Mouse (Mus musculus): ENCODE data around the gene Psenen. TPM values are rescaled to one million over a fixed set of nuclear protein-coding genes. Genes with fewer than 3 reads are reported as not detected.

The Psenen gene
- polyA plus RNA-seq, 1 experiment from 2014 or later: 145 TPM

DNA sequence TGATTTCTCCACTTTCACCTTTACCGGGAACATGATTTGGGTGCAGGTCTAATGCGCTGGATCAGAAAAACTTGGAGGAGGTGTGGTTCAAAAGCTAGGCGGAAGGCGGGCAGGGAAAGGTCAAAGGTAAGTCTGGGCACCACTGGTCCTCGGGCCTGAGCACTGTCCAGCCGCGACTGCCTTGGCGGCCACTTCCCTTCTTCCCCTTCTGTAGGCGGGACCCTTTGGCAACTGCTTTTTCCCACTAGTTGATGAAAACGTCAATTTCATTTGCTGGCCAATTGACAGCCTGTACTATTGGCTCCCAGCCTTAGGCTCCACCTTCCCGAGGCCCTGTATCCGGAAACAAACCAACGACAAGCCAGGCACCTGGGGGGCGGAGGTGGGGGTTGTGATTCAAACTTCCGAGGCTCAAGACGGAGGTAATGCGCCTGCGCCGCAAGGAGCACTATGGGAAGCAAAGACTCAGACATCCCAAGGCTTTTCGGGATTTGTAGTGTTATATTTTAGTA, 3.9 kb downstream of the Psenen start, which contains the start of gene Lin37:
Lin37 (minus strand) TSS at position 396 of the 512 bp plus-strand sequence.
- H3K4me1 ChIP-seq: peaks cover 34% of the 10 kb centered on the region
- peak within 1 kb of the TSS; percentile 94 for H3K4me2 ChIP-seq
- peak; percentile 89 for ATAC-seq (ENCODE audit: low FRiP score)
- H3K27me3 ChIP-seq: no peaks in the 10 kb centered on the region
- H3K27ac ChIP-seq: peak within 1 kb of the TSS; percentile 67
- H3K9ac ChIP-seq: peak within 1 kb of the TSS; percentile 81
- peaks cover 35% of the 10 kb centered on the region for H3K36me3 ChIP-seq (replicated peaks)
- H3K9me3 ChIP-seq: no peaks in the 10 kb centered on the region
- H3K4me3 ChIP-seq (replicated peaks): peak within 1 kb of the TSS; percentile 62
- 0% methylated on average over 20 of the region's 20 CpGs for WGBS

DNA sequence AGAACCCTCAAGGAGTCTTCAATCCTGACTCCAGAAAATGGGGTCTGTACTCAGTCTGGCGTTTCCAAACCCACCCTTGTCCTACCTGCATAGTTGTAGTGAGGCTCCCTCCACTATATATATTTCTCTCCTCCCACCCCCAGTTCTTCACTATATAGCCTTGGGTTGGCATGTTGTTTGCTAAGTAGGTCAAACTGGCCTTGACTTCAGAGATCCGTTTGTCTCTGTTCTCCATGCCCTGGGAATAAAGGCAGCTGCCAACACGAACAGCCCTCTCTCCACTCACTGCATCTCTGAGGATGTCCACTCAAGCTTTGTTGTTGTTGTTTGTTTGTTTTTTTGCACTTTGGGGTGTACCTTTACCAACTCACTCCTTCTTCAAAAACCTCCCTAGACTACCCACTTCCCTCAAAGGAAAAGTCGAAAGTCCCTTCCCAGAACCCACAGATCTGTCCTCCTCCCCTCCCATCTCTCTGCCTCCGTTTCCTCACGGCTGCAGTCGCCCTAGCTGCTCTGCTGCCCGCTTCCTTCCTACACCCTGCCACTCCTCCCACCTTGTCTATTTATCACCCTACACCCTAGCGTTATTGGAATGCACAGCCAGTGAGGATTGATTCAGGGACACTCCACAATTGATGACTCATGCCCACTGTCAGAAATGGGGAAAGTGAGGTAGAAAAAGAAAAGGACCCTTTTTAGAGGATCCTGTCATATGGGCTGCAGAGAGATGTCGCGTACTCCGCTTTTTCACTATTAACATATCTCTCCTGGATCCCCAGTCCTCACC, 4.6 kb downstream of the Psenen start:
- no peak for ATAC-seq (ENCODE audit: low FRiP score)
- H3K9me3 ChIP-seq: no peaks in the 10 kb centered on the region
- peak overlapping the region; percentile 67 for H3K27ac ChIP-seq
- peaks cover 33% of the 10 kb centered on the region for H3K4me1 ChIP-seq
- H3K27me3 ChIP-seq: no peaks in the 10 kb centered on the region
- peak overlapping the region; percentile 94 for H3K4me2 ChIP-seq
- 17% methylated on average over 12 of the region's 12 CpGs for WGBS
- H3K36me3 ChIP-seq (replicated peaks): peaks cover 41% of the 10 kb centered on the region
- H3K9ac ChIP-seq: peak overlapping the region; percentile 81
- H3K4me3 ChIP-seq (replicated peaks): peak overlapping the region; percentile 62

DNA sequence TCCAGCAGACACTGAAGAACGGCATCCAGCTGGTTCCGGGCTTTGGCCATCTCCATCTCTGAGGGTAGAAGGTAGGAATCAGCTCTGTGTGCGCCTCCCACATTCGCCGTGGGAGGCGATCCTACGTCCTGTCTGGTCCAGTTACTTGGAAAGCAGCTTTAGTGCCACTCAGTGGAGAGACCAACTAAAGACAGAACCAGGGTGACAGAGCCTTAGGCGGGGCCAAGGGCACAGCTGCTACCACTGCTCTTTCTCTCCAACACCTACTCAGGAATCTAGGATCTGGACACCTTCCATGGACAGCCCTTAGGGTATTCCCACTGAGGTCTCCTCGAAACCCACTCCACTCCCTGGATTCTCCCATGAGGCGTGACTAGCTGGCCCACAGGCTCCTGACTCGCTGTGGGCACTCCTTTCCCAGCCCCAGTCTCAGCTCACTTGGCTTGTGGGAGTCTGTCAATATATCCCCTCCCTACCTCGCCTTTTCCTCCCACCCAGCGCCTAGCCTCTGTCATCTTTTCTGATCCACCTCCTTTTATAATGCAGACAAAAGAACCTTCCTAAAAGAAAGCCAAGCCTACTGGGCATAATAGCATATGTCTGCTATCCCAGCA, 5.4 kb downstream of the Psenen start:
- 89% methylated on average over 13 of the region's 13 CpGs for WGBS
- Histone ChIP-seq H3K4me3 (replicated peaks) (peak overlapping the region; percentile 62), H3K9me3 (no peaks in the 10 kb centered on the region), H3K27me3 (no peaks in the 10 kb centered on the region), H3K9ac (0 out of 2 replicates have a peak overlapping the region, but pooled peaks have one; percentile 4), H3K36me3 (replicated peaks) (peaks cover 41% of the 10 kb centered on the region), H3K4me2 (peak overlapping the region; percentile 94), H3K4me1 (peaks cover 38% of the 10 kb centered on the region), H3K27ac (no peak overlapping the region)
- ATAC-seq (ENCODE audit: low FRiP score): no peak

DNA sequence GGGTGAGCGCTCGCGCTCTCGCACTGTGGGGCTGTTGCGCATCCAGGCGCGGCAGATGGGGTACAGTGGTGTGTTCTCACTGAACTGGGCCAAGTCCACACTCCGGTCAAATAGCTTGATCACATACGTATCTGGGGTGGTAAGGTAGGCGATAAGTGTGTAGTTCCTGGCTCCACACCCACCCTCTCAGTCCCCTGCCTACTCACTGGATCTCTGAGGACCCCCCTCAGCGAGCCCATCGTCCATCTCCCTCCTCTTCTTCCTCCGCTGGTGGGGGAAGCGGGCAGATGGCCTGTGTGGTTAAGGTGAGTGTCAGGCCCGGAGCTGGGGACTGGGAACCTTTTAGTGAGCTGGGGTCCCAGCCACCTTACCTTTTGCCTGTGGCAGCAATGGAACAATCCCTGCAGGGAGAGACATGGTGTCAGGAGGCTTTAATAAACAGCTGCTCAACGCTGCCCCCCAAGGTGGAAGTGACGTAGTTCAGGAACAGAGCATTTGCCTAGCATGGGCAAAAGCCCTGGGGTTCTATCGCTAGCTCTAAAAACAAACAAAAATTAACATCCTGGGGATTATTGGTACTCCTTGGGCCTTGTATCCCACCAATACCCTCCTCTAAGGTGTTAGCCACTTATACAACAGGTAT, 6.4 kb downstream of the Psenen start:
- Histone ChIP-seq H3K36me3 (replicated peaks) (peaks cover 41% of the 10 kb centered on the region), H3K4me3 (replicated peaks) (no peak overlapping the region), H3K27ac (no peak overlapping the region), H3K27me3 (no peaks in the 10 kb centered on the region), H3K4me2 (no peak overlapping the region), H3K9ac (no peak overlapping the region), H3K9me3 (no peaks in the 10 kb centered on the region), H3K4me1 (peaks cover 40% of the 10 kb centered on the region)
- 94% methylated on average over 18 of the region's 18 CpGs for WGBS
- ATAC-seq (ENCODE audit: low FRiP score): no peak

DNA sequence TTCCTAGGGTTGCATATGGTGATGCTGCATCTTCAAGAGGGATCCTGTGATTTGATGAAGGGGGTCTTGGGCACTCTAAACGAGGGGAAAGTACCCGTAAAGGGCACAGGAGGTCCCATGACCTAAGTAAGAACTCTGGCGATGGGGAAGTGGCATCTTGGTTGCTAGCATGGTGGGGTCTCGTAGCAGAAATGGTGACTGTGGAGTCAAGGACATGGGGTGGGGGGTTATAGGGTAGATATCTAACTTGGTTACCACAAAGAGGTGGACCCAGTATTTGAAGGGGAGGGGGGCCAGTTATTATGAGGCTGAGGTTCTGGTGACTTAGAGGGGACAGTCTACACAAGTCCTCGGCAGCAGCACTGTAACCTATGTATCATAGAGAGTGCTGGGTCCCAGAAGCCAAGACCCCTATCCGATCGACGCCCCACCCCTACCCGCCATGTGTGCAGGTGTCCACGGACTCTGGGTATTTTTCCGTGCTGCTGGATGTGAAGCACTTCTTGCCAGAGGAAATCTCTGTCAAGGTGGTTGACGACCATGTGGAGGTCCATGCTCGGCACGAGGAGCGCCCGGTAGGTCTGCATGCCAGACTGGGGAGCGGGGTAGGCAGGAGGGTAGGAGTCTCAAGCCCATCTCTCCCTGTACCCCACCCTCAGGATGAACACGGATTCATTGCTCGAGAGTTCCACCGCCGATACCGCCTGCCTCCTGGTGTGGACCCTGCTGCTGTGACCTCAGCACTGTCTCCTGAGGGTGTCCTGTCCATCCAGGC, 9.4 kb downstream of the Psenen start:
- Histone ChIP-seq H3K9me3 (no peaks in the 10 kb centered on the region), H3K27me3 (no peaks in the 10 kb centered on the region), H3K4me2 (peak overlapping the region; percentile 92), H3K36me3 (replicated peaks) (peaks cover 44% of the 10 kb centered on the region), H3K4me3 (replicated peaks) (peak overlapping the region; percentile 65; the same call in 1 of the 2 replicates), H3K4me1 (peaks cover 36% of the 10 kb centered on the region), H3K27ac (no peak overlapping the region), H3K9ac (peak overlapping the region; percentile 65; the same call in 1 of the 2 replicates)
- no peak for ATAC-seq (ENCODE audit: low FRiP score)
- 86% methylated on average over 22 of the region's 22 CpGs for WGBS

DNA sequence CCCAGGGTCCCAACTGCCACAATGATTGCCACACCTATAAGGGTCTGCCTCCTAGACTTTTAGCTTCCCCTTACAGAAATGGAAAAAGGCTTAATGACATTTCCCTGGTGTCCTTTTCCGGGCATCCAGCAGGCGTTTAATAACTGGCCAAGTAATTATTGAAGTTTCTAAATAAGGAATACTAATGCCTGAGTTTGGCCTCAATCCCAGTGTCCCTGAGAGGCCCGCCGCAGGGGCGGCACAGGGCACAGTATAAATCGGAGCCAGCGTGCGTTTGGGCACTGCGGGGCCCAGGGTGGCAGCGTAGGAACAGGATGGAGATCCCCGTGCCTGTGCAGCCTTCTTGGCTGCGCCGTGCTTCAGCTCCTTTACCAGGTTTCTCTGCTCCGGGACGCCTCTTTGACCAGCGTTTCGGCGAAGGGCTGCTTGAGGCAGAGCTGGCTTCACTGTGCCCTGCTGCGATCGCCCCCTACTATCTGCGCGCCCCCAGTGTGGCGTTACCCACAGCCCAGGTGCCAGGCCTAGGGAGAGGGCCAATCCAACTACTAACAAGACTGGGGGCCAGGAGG, 10.3 kb downstream of the Psenen start:
- H3K27ac ChIP-seq: peak overlapping the region; percentile 95
- 10% methylated on average over 23 of the region's 23 CpGs for WGBS

DNA sequence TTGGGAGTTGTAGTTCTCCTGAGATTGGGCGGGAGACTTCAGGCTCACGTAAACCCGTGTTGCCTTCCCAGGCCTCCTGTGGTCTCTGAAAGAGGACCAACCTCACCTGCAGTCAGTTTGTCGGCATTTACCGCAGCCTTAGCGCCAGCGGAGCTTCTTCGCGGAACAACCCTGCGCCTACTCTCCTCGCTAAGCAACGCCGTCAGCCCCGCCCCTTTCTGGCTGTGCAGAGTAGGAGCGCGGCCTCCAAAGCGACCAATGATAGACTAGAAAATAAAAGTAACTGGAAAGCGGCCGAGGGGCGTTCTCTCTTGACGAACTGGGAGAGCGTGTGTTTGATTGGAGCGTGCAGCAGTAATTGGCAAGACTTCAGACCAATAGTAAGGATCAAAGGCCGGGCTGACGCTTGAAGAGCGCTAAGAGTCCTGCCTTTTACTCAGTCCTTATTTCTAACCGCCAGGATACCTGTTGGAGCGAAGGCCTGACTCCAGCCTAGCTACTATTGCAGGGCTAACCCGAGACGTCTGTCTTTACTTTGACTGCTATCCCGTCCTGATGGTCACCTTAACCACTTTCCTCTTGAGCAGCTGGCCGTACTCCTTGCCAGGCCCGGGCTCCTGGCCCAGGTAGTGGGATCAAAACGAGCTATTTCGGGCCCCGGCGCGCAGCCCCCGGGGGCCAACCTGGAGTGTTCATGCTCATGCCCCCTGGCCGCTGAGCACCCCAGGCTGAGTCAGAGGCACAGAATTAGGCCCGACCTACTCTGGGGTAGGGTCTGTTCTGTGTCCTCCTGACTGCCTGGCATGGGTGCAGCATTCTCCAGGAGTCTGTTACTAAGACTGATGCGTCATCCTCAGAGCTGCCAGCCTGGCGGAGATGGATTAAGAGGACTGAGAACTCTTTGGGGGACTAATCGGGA, 11.1 kb downstream of the Psenen start, which contains the start of the genes Hspb6 and Proser3:
Hspb6 (plus strand) TSS at position 77 of the 919 bp plus-strand sequence.
Proser3 (minus strand) TSS at position 198 of the 919 bp plus-strand sequence.
- Histone ChIP-seq H3K27me3 (no peaks in the 10 kb centered on the region), H3K36me3 (replicated peaks) (peaks cover 50% of the 10 kb centered on the region), H3K9ac (peak within 1 kb of the TSS; percentile 69), H3K4me2 (peak within 1 kb of the TSS; percentile 92), H3K9me3 (no peaks in the 10 kb centered on the region), H3K4me1 (peaks cover 23% of the 10 kb centered on the region), H3K27ac (peak within 1 kb of the TSS; percentile 95), H3K4me3 (replicated peaks) (peak within 1 kb of the TSS; percentile 65)
- peak; percentile 96 for ATAC-seq (ENCODE audit: low FRiP score)
- under 1% methylated on average over 44 of the region's 44 CpGs for WGBS

More for the DNA sequence above, 10.3 kb downstream of the Psenen start:
- Histone ChIP-seq H3K4me2 (peak overlapping the region; percentile 92), H3K36me3 (replicated peaks) (peaks cover 52% of the 10 kb centered on the region), H3K9ac (peak overlapping the region; percentile 65), H3K4me3 (replicated peaks) (peak overlapping the region; percentile 65), H3K9me3 (no peaks in the 10 kb centered on the region), H3K27me3 (no peaks in the 10 kb centered on the region), H3K4me1 (peaks cover 27% of the 10 kb centered on the region)
- ATAC-seq (ENCODE audit: low FRiP score): no peak

DNA sequence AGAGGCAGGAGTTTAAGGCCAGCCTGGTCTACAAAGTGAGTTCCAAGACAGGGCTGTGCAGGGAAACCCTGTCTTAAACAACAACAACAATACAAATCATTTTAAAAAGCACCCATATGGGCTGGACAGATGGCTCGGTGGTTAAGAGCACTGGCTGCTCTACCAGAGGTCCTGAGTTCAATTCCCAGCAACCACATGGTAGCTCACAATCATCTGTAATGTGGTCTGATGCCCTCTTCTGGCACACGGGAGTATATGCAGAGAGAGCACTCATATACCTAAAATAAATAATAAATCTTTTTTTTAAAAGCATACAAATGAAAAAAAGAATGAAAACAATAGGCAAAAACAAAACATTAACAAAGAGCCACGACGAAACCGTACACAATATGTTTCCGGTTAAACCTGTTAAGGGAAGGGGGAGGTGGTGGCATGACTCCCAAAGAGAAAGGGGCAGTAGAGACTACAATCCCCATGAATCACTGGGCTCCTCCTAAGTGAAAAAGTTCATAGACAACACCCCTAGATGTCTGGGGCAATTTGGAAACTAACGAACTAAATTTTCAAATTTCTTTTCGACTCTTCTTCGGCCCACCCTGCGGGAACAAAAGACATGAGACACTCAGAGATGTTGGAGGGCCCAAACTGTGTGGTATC, 11.9 kb downstream of the Psenen start:
- Histone ChIP-seq H3K4me3 (replicated peaks) (peak overlapping the region; percentile 65), H3K9ac (peak overlapping the region; percentile 69), H3K36me3 (replicated peaks) (peaks cover 42% of the 10 kb centered on the region), H3K27me3 (no peaks in the 10 kb centered on the region), H3K9me3 (no peaks in the 10 kb centered on the region), H3K4me2 (peak overlapping the region; percentile 92), H3K27ac (peak overlapping the region; percentile 95), H3K4me1 (peaks cover 23% of the 10 kb centered on the region)
- peak; percentile 69 for ATAC-seq (ENCODE audit: low FRiP score)
- WGBS: 2% methylated on average over 10 of the region's 10 CpGs

DNA sequence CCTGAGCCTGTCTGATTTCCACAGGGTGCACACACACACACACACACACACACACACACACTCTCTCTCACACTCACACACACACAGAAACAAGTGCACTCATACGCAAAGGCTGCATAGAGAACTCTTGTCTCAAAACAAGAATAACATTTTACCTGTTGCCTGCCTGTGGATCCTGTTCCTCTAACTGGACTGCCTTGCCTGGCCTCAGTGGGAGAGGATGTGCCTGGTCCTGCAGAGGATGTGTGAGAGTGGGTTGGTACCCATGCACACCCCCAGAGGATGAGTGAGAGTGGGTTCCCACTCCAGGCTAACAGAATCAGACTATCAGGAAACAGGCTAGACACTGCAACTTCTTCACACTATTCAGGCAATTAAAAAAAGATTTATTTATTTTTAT, 12.8 kb downstream of the Psenen start:
- no peaks in the 10 kb centered on the region for H3K9me3 ChIP-seq
- WGBS: 95% methylated on average over 1 of the region's 1 CpGs
- H3K27ac ChIP-seq: no peak overlapping the region
- H3K4me1 ChIP-seq: peaks cover 23% of the 10 kb centered on the region
- H3K9ac ChIP-seq: no peak overlapping the region
- no peak overlapping the region for H3K4me2 ChIP-seq
- no peak for ATAC-seq (ENCODE audit: low FRiP score)
- peaks cover 41% of the 10 kb centered on the region for H3K36me3 ChIP-seq (replicated peaks)
- H3K4me3 ChIP-seq (replicated peaks): no peak overlapping the region
- no peaks in the 10 kb centered on the region for H3K27me3 ChIP-seq

DNA sequence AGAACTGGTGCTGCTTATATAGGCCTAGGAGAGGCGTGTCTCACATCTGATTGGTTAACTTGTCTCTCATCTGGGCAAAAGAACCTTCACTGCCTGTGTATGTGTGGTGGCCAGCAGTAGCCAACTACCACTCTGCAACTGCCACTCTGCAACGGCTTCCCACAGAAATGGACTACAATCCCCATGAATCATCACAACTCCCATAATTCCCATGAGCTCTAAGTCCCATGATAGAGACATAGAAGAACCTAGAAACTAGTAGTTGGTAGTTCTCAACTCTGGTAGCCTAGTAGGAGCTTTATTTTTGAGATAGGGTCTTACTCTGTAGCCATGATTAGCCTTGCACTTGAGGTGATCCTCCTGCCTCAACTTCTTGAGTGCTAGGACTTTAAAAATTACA, 13.5 kb downstream of the Psenen start:
- peaks cover 23% of the 10 kb centered on the region for H3K4me1 ChIP-seq
- H3K4me2 ChIP-seq: no peak overlapping the region
- ATAC-seq (ENCODE audit: low FRiP score): no peak
- no peaks in the 10 kb centered on the region for H3K27me3 ChIP-seq
- no peak overlapping the region for H3K27ac ChIP-seq
- WGBS: 92% methylated on average over 2 of the region's 2 CpGs
- no peak overlapping the region for H3K9ac ChIP-seq
- H3K4me3 ChIP-seq (replicated peaks): no peak overlapping the region
- H3K9me3 ChIP-seq: no peaks in the 10 kb centered on the region
- H3K36me3 ChIP-seq (replicated peaks): peaks cover 38% of the 10 kb centered on the region
